Mouse (Mus musculus) cerebellum, adult 2 months (tissue): Measurements from ENCODE around the gene Apopt1.

Experiments
- CTCF ChIP-seq: fragments of 200-500 bp; IDR thresholded peaks from 2 replicates; pipeline ENCODE4 v1.5.1; 2011; ENCODE audit warnings: low read depth, mild to moderate bottlenecking, control low read depth, low read length, moderate library complexity, borderline replicate concordance; ENCODE audit not compliant: insufficient read depth
- POLR2A ChIP-seq: fragments of 200-500 bp; IDR thresholded peaks from 2 replicates; pipeline ENCODE4 v1.6.1; 2011; ENCODE audit warnings: low read length, control low read depth, borderline replicate concordance; ENCODE audit not compliant: insufficient read depth

DNA sequence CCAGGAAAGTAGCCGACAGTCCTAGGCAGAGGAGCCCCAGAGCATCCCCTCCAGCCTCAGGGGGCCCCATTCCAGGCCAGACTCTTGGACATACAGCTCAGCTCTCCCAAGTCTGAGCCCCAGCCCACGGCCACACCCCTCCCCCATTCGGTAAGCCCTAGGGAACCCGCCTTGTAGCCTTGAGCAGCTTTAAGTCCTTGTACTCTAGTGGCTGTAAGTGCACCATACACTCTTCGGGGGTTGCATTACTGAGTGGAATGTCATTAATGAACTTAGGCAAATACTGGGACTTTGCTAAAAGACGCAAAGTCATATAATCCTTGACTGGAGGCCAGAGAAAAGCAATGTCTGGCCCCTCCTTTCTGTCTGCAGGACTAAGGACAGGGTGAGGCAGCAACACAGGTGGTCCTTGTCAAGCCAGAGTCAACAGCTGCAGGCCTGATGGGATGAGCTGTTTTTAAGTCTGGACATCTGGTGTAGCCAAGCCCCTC lies 48.9 kb upstream of the Apopt1 start:
- TF ChIP-seq POLR2A (no peak), CTCF (no peak)
